Mouse (Mus musculus) inflammation-experienced regulatory T-cells, adult 6 months (primary cell): ENCODE results near the gene Creld2. TPM values are rescaled to one million over a fixed set of nuclear protein-coding genes. Genes with fewer than 3 reads are reported as not detected.
A peak's percentile ranks its signal among the peaks of the same experiment; 100 is the strongest.

Experiments
- ATAC-seq: one replicate; pipeline ENCODE4 v1.8.0; 2017
- polyA plus RNA-seq, 3 experiments: library from polyadenylated mRNA; unstranded; fragments of 100-300 nt; shearing (Covaris generic); gene quantifications; one replicate each; pipeline ENCODE4 v1.2.1; 2017

The Creld2 gene
- polyA plus RNA-seq, 3 experiments from 2014 or later: 22.9 to 40.9 (median 28.4) TPM

DNA sequence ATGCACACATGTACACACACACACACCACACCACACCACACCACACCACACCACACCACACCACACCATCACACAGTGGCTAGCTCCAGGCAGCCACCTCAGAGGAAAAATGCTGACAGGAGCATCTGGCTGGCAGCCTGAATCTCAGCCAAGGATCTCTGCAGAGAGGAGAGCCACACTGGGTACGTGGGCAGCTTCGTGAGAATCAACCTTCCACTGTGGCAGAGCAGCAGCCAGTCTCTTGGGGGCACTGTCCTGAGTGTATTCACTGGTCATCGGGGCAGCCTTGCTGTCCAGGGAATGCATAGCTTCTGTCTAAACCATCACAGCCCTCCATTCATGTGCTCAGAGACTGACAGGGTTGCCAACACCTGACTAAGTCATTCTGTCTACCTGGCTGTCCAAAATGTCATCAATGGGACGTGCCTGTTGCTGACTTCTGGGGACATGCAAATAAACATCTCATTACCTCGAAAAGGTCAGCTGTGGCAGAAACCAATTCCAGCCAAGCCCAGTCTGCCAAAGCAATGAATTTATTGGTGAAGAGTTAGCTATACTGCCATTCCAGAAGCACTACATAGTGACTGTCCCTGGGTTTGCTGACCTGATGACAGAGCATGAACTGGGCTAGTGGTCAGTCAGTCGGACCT lies 10.5 kb downstream of the Creld2 start:
- ATAC-seq: no peak

GRCm38 (mm10) chr15:88830696-88831095 lies 11.2 kb downstream of the Creld2 start:
- no peak for ATAC-seq

GRCm38 (mm10) chr15:88831482-88831881 lies 12.0 kb downstream of the Creld2 start:
- ATAC-seq: no peak

DNA sequence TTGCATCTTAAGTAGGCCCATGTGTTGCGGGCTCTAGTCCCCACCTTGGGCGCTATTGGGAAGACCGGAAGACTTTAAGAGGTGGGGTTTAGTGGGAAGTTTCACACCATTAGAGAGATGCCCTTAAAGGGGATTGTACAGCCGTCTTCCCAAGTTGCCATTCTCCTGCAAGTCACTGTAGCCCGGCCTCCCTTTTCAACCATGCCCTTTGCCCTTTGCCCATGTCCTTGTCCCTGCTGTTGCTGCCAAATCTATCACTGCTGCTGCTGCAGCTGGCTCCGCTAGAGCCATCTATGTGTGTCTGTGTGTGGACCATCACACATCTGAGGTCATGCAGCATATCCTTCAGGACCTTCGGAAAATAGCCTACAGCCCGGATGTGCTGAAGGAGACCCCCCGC lies 13.1 kb downstream of the Creld2 start:
- no peak for ATAC-seq

- no peak for ATAC-seq
Observed at GRCm38 (mm10) chr15:88836031-88836430, 16.6 kb downstream of the Creld2 start.

DNA sequence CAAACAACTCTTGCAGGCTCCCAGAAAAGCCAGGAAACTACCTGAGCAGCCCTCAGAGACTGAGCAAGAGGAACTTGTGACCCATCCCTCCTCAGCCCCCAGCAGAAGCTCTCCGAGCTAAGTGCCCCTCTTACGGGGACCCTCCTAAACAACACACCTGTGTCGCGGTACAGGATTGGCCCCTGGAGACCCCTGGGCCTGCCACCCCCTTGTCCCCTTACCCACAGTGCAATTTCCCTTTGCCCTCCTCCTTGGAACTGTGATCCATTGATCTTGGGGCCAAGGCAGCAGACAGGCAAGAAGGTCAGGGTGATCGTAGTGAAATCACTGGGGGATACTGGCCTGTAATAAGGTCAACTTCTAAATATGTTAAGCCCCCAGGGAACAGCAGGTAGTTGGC lies 17.1 kb downstream of the Creld2 start:
- ATAC-seq: no peak

DNA sequence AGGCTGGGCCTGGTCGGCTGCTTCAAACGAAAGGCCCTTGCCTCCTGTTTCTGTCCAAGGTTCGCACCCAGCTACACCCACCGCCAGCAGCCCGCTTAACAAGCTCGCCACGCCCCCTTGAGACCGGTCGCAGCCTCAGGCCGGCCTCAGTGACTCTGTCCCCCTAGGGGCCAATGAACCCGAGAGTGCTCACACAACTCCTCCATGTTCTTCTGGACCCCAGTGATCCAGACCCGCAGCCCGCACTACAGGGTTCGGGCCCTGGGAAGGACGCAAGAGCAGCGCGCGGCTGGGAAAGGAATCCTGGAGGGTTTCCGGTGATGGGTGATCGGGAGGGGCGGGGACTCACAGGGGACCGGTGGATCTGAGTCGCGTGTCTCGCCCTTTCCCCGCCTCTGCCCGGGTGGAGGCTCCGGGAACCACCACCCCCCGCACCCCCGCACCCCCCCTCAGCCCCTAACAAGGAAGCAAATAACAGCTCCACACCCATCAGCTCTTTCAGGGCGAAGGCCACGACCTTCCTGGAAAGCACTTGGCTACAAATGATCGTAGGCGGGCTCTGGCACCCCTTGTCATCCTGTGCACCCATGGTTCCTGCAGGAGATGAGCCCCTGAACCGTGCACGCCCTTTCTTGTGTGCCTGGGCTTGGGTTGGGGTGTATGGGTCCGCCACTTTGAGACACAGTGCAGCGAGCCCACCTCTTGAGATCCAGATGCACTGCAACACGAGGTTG lies 17.9 kb downstream of the Creld2 start:
- peak; percentile 89 for ATAC-seq

- ATAC-seq: no peak
Observed at GRCm38 (mm10) chr15:88837977-88838376, 18.5 kb downstream of the Creld2 start.

DNA sequence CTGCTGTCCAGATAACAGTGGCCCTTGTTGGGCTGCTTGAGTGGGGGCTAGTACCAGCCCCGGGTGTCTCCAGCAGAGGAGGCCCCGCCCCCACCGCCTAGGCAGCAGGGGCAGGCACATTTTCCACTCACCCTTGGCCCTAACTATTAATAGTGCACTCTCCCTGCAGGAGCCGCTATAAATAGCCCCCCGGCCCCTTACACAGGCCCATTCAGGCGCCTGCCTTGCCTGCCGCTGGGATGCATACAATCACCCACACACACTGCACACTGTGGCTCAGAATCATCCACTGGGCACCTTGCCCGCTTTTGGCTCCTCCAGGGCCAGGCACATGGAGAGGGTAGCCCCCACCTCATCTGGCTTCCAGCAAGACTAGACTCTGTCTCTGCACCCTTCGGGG lies 19.8 kb downstream of the Creld2 start:
- ATAC-seq: no peak

DNA sequence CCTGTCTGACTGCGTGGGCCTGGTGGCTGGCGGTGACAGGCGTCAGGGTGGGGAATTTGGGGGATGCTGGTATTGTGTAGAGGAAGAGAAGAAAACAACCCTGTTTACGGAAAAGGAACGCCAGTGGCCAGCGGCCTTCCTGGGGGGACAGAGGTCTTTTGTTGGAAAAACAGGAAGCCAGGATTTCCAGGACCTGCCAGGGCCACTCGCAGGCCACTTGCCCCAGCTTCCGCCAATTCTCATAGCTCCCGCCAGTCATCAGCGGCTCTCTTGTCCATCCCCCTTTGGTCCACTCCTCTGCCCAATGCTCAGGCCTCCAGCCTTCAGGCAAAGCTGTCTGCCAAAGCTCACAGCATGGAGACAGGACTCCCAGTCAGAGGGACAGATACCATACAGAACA lies 20.7 kb downstream of the Creld2 start:
- no peak for ATAC-seq

- ATAC-seq: no peak
Observed at GRCm38 (mm10) chr15:88841160-88841559, 21.7 kb downstream of the Creld2 start.

DNA sequence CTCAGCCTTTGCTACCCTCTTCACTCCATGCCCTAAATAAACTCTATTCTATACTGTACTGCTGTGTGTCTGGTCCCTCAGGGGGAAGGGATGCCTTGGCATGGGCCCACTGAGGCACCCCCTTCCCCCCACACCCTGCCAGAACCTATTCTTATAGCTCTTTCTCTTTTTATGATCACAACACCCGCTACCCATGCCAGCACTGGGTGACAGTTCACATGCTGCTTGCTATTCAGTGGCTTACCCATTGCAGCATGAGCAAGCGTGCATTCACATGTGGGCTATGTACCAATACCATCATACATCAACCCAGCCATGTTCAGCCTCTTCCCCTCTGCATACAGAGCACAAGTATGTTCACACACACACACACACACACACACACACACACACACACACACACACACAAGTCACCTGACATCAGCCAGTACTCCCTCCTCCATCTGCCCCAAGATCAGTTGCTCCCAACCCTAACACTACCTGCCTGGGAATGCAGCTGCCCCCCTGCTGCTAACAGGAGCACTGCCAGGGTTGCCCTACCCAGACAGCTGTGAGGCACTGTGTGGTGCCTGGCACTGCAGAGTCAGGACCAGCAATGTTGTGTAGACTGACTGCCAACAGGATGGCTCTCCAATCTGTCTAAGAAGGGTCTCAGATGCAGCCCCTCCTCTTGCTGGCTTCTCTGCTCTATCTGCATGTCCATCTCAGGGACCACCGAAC lies 22.3 kb downstream of the Creld2 start:
- no peak for ATAC-seq

DNA sequence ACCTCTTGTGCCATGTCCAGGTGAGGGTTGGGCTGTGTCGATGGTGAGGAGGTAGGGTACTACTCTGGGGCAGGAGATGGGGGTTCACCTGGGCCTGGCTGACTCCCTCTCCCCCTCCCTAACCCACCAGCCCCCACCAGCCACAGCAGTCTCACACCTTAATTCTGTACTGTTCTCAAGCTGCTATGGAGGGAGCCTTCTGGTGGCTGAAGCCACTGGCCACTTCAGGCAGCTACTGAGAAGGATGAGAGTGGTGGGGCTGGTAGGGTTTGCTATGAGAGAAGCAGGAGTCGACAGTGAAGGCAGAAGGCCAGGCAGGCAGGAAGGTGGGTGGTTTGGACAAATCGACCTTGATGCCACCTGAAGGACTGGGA lies 22.8 kb downstream of the Creld2 start:
- no peak for ATAC-seq

DNA sequence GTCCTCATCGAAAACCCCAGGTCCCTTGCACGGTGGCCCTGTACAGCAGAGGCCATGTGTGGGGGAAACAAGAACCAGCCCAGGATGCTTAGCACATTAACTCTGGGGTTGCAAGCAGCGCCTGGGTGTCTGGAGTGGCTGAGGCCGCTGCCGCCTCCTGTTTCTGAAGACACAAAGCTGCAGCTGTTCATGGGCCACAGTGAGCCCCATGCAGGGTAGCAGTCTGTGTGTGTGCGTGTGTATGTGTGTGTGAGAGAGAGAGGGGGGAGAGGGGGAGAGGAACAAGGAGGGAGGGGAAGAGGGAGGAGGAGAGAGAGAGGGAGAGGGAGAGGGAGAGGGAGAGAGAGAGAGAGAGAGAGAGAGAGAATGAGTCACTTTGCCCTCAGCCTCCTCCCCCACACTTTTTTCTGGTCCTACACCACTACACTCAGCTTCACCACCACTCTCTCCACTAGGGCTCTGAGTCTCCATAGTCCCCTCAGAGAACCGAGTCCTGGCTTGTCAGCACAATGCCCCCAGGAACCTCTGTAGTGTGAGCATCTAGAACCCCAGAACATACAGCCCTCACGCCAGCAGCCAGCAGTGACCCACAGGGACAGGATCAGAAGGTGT lies 24.1 kb downstream of the Creld2 start:
- ATAC-seq: no peak

- ATAC-seq: no peak
Observed at GRCm38 (mm10) chr15:88844966-88845365, 25.5 kb downstream of the Creld2 start.

- ATAC-seq: no peak
Observed at GRCm38 (mm10) chr15:88848661-88849060, 29.2 kb downstream of the Creld2 start.

GRCm38 (mm10) chr15:88849621-88850020 lies 30.2 kb downstream of the Creld2 start:
- ATAC-seq: no peak

DNA sequence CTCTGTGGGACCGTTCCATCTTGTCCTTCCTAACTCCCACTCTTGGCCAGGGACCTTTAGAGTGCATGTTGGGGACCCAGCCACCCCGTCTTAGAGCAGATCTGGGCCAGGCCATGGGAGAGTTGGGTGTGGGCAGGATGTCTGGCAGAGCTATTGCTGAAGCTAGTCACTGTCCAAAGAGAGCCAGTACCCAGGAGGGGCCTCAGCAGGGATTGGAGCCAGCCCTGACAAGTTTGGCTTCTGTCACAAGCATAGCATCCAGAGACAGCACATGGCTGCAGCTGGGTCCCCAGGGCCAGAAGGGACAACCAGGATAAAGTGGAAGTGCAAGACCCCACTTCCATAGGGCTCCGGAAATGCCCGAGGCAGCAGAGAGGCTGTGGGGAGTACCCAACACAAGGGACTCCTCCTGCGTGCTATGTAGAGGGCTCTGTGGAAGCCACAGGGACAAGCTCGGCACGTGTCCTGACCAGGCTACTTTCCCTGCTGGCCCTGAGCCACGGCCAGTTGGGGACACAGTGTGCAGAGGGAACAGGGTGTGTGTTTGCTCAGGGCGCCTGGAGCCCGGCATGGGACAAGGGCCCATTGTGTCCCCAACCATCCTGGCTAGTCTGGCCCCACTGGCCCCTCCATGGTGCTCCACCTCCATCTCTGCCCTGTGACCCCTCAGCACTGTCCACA lies 30.8 kb downstream of the Creld2 start:
- ATAC-seq: no peak

DNA sequence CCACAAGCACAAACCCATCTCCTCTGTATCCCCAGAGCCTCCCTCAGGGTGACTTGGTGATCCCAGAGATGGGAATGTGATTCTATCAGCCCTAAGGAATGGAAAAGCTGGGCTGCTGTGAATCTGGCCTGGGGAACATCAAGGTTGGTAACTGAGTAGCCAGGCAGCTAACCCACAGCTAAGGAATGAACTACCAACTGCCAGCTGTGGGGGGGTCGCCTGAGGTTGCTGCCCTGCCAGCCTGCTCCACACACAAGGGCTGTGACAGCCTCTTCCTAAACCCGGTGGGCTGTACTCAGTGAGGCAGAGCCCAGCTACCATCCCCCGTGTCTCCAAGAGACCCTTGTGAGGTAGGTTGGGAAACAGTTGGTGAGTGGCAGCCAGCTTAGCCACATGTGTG lies 31.6 kb downstream of the Creld2 start:
- ATAC-seq: no peak

DNA sequence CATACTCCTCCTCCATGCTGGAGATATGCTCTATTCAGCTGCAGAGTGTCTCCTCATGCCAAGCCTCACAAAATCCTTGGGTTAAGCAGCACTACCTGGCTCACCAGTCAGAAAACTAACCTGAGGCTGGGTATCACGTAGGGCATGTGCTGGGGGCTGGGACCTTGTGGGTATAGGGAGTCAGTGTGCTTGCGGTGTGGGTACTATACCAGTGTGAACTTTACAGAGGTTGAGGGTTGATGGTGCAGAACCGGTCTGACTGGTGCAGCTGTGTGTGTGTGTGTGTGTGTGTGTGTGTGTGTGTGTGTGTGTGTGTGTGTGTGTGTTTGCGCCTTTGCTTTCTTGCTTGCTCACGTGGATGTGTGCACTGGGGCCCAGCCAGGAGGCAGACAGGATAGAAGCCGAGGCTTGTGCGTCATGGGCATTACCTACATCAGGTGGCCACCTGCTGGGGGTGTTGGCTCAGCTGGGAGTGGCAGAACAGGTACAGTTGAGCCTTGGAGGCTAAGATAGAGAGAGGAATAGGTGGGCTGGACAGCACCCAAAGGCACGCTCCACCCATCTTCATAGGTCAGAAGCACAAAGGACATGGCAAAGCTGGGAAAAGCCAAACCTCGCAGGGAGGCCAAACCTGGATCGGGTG lies 32.2 kb downstream of the Creld2 start:
- ATAC-seq: no peak

DNA sequence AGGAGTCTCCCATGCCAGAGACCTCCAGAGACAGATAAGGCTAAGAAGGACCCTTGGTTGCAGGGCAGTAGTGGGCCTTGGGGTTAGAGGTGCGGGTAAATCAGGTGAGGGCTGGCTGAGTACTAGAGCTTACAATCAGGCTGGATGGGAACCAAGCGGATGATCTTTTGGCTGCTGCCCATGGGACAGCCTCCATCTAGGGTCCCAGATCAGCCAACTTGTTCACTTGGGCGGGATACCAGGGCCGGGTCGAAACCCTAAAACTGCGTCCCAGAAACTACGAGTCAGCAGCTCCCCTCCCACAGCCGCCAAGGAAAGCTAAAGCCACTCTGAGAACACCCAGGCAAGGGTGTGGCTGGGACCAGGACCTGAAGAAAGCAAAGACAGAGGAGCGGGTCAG lies 33.7 kb downstream of the Creld2 start:
- no peak for ATAC-seq
